Mouse (Mus musculus): ENCODE measurements at regions not wholly inside any gene's neighbourhood (a gene's known extent, or its start where the extent isn't known, plus 50 kb on each side); places are given as distances from the start of the nearest gene placed in this dataset.
"Not testable (repeated sequence)": the region's sequence is repeated elsewhere in the genome, so short reads cannot be mapped to it uniquely, and the experiment has no call there.

DNA sequence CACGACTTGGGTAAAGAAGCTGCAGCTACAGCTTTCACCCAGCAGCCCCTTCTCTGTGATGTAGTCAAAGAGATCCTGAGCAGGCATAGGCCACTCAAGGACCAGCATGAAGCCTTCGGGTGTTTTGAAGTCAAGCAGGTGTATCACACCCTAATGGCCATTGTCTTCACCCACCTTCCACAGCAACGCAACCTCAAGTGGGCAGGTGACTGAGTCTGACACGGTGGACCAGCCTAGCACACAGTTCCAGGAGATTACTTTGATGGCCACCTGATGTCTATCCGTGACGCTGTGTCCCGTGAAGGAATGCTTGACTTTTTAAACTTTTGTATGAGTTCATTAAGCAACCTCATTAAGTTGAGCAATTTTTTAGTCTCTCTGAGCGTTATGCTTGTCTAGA lies 57.5 kb upstream of the Gm21119 start:
- TF ChIP-seq CTCF (IDR thresholded peaks at IDR 0.05; ENCODE audit: extremely low read depth, insufficient read length, insufficient replicate concordance, low read depth, low read length); POLR2A (IDR thresholded peaks at IDR 0.05; ENCODE audit: low read depth, low read length): not testable (repeated sequence)
